Mouse (Mus musculus) c-Kit-positive CD71-positive TER-119-negative erythroid progenitor cells, embryonic 14.5 days (primary cell): Measurements from ENCODE around the gene Strip2.

Source experiments
- DNase-seq: peaks from one replicate; pipeline ENCODE4 v3.0.0-alpha.2; 2013; ENCODE audit warnings: low read depth

Gene Strip2

GRCm38 (mm10) chr6:30009204-30009603 lies 92.4 kb downstream of the Strip2 start:
- DNase-seq = no peak
